Mouse (Mus musculus) layer of hippocampus, postnatal 14 days (tissue): ENCODE results near the gene Lix1l. TPM values are rescaled to one million over a fixed set of nuclear protein-coding genes. Genes with fewer than 3 reads are reported as not detected.

Experiments used
- DNase-seq, 2 experiments: peaks; one replicate each; pipeline ENCODE4 v3.0.0; 2021 to 2022; ENCODE audit warnings: low spot score in 2 of 2, mixed read lengths in 1 of 2
- total RNA-seq, 2 experiments: library from RNA; stranded (reverse); gene quantifications; 2 replicates each; pipeline ENCODE4 v1.2.3; 2021

The Lix1l gene
- total RNA-seq, 2 experiments from 2014 or later, result 31.6 to 32.8 TPM

- DNase-seq, result no peak
Measured at GRCm38 (mm10) chr3:96564633-96565032, 36.3 kb upstream of the Lix1l start.

GRCm38 (mm10) chr3:96565105-96565504 is 35.8 kb upstream of the Lix1l start:
- DNase-seq, result no peak

- no peak for DNase-seq
Measured at GRCm38 (mm10) chr3:96566661-96567450, 34.1 kb upstream of the Lix1l start.

- DNase-seq, result no peak
Measured at GRCm38 (mm10) chr3:96568605-96569004, 32.3 kb upstream of the Lix1l start.

- no peak for DNase-seq
Measured at GRCm38 (mm10) chr3:96569506-96569905, 31.4 kb upstream of the Lix1l start.

- DNase-seq, result no peak
Measured at GRCm38 (mm10) chr3:96569966-96570605, 30.9 kb upstream of the Lix1l start.

- no peak for DNase-seq
Measured at GRCm38 (mm10) chr3:96570643-96571042, 30.3 kb upstream of the Lix1l start.

GRCm38 (mm10) chr3:96571336-96571735 is 29.6 kb upstream of the Lix1l start:
- DNase-seq, result no peak

- DNase-seq, result no peak
Measured at GRCm38 (mm10) chr3:96571896-96572698, 28.9 kb upstream of the Lix1l start.

GRCm38 (mm10) chr3:96573611-96574511 is 27.1 kb upstream of the Lix1l start:
- no peak for DNase-seq

GRCm38 (mm10) chr3:96575272-96575984 is 25.5 kb upstream of the Lix1l start:
- DNase-seq, result no peak

GRCm38 (mm10) chr3:96576005-96576658 is 24.8 kb upstream of the Lix1l start:
- no peak for DNase-seq

GRCm38 (mm10) chr3:96576690-96577541 is 24.0 kb upstream of the Lix1l start, which contains the start of gene Gm16253:
Gene Gm16253 (plus strand): TSS chr3:96576984.
- peak; percentile 71 to 79 for DNase-seq

GRCm38 (mm10) chr3:96577566-96577965 is 23.4 kb upstream of the Lix1l start:
- DNase-seq, result no peak

- no peak for DNase-seq
Measured at GRCm38 (mm10) chr3:96578561-96579238, 22.2 kb upstream of the Lix1l start.

GRCm38 (mm10) chr3:96579239-96579750 is 21.7 kb upstream of the Lix1l start:
- no peak for DNase-seq

GRCm38 (mm10) chr3:96579885-96580454 is 21.0 kb upstream of the Lix1l start:
- peak; percentile 94 for DNase-seq
